Mouse (Mus musculus) limb, embryonic 14.5 days (tissue): ENCODE measurements around the gene Axin1. TPM values are rescaled to one million over a fixed set of nuclear protein-coding genes. Genes with fewer than 3 reads are reported as not detected.

ENCODE experiments used
- ATAC-seq: fragments of 200-750 bp; cut with Nextera tagmentation; 2 replicates; pipeline ENCODE4 v1.8.0; 2017; ENCODE audit warnings: low read depth, moderate number of reproducible peaks, moderate TSS enrichment; ENCODE audit not compliant: low FRiP score
- DNase-seq: peaks from one replicate; pipeline ENCODE4 v3.0.0-alpha.2; 2015; ENCODE audit warnings: low spot score
- H3K27ac ChIP-seq: fragments of 300-500 bp; sonication (generic); replicated peaks from 2 replicates; pipeline ENCODE4 v1.5.1; 2014; ENCODE audit warnings: low read depth, mild to moderate bottlenecking, low read length, moderate library complexity, mixed read lengths
- H3K27me3 ChIP-seq: fragments of 300-500 bp; sonication (generic); 2 replicates; pipeline ENCODE4 v1.6.1; 2014; ENCODE audit warnings: low read length, mixed read lengths; ENCODE audit not compliant: control insufficient read depth, insufficient read depth
- H3K36me3 ChIP-seq: fragments of 300-500 bp; sonication (generic); 2 replicates; pipeline ENCODE4 v1.6.1; 2014; ENCODE audit warnings: mild to moderate bottlenecking, low read length, moderate library complexity, mixed read lengths; ENCODE audit not compliant: control insufficient read depth, insufficient read depth
- H3K4me1 ChIP-seq: fragments of 300-500 bp; sonication (generic); 2 replicates; pipeline ENCODE4 v1.6.1; 2014; ENCODE audit warnings: antibody characterized with exemption, low read length, mixed read lengths; ENCODE audit not compliant: control insufficient read depth, insufficient read depth
- H3K4me2 ChIP-seq: fragments of 300-500 bp; sonication (generic); replicated peaks from 2 replicates; pipeline ENCODE4 v1.6.1; 2014; ENCODE audit warnings: low read depth, mild to moderate bottlenecking, low read length, moderate library complexity; ENCODE audit not compliant: severe bottlenecking
- H3K4me3 ChIP-seq: fragments of 300-500 bp; sonication (generic); replicated peaks from 2 replicates; pipeline ENCODE4 v1.5.1; 2014; ENCODE audit warnings: low read length
- H3K9ac ChIP-seq: fragments of 300-500 bp; sonication (generic); 2 replicates; pipeline ENCODE4 v1.6.1; 2014; ENCODE audit warnings: mild to moderate bottlenecking, low read depth, low read length, moderate library complexity; ENCODE audit not compliant: severe bottlenecking
- H3K9me3 ChIP-seq: fragments of 300-500 bp; sonication (generic); 2 replicates; pipeline ENCODE4 v1.6.1; 2016; ENCODE audit warnings: low read length; ENCODE audit not compliant: control insufficient read depth
- POLR2A ChIP-seq: fragments of 200-500 bp; IDR thresholded peaks from 2 replicates; pipeline ENCODE4 v1.8.0; 2012; ENCODE audit warnings: inconsistent platforms, mild to moderate bottlenecking, moderate library complexity, borderline replicate concordance; ENCODE audit not compliant: insufficient read depth, insufficient read length; ENCODE audit errors: extremely low read depth
- WGBS: fragments of 180-500 bp; shearing (Covaris S2); extraction: QIAGEN DNeasy Blood & Tissue Kit; methylation state at CpG from one replicate; pipeline ENCODE4 v1.1.7; 2014; 5-methylcytosine and 5-hydroxymethylcytosine counted together
- polyA plus RNA-seq, 2 experiments: library from polyadenylated mRNA; depleted of rRNA in 1 of 2; stranded (reverse) in 1 of 2; unstranded in 1 of 2; fragments of >200 nt; fragmentation: Nextera tagmentation in 1 of 2; extraction: Ambion mirVana in 1 of 2; gene quantifications; 2 replicates each; pipeline versions ENCODE4 v1.2.1 to v1.2.3; 2012 to 2014

The Axin1 gene
- polyA plus RNA-seq, 2 experiments, result 22.3 to 36.1 TPM

- DNase-seq (no peak), ATAC-seq (no peak)
- H3K9ac ChIP-seq, result no peak overlapping the region
- H3K4me3 ChIP-seq, result no peak overlapping the region
- H3K36me3 ChIP-seq, result peaks cover 24% of the 10 kb centered on the region
- no peaks in the 10 kb centered on the region for H3K27me3 ChIP-seq
- no peak overlapping the region for H3K27ac ChIP-seq
- WGBS, result 65% methylated on average over 5 of the region's 5 CpGs
- H3K9me3 ChIP-seq, result no peaks in the 10 kb centered on the region
- H3K4me2 ChIP-seq, result no peak overlapping the region
- TF ChIP-seq POLR2A, result no peak
- peaks cover 8% of the 10 kb centered on the region for H3K4me1 ChIP-seq
These were observed 15.9 kb upstream of the Axin1 start for GRCm38 (mm10) chr17:26122431-26123140.

- H3K27me3 ChIP-seq, result no peaks in the 10 kb centered on the region
- peak within 1 kb of the TSS; percentile 80 for H3K9ac ChIP-seq
- H3K27ac ChIP-seq, result no peak within 1 kb of the TSS
- ATAC-seq (peak; percentile 93), DNase-seq (peak; percentile 98)
- H3K4me2 ChIP-seq, result peak within 1 kb of the TSS; percentile 77
- 1% methylated on average over 32 of the region's 32 CpGs for WGBS
- peaks cover 8% of the 10 kb centered on the region for H3K4me1 ChIP-seq
- peak; percentile 96 for TF ChIP-seq POLR2A
- H3K36me3 ChIP-seq, result peaks cover 30% of the 10 kb centered on the region
- peak within 1 kb of the TSS; percentile 93 for H3K4me3 ChIP-seq
- no peaks in the 10 kb centered on the region for H3K9me3 ChIP-seq
These were observed 15.2 kb upstream of the Axin1 start, which contains the start of gene Mrpl28 for GRCm38 (mm10) chr17:26123267-26123684. TSS of gene Mrpl28 (plus strand) at chr17:26123500.

GRCm38 (mm10) chr17:26124560-26124959, 13.9 kb upstream of the Axin1 start:
- TF ChIP-seq POLR2A, result no peak
- Histone ChIP-seq H3K4me1 (peaks cover 8% of the 10 kb centered on the region), H3K4me2 (peak overlapping the region; percentile 77), H3K36me3 (peaks cover 41% of the 10 kb centered on the region), H3K27me3 (no peaks in the 10 kb centered on the region), H3K4me3 (peak overlapping the region; percentile 93), H3K9ac (peak overlapping the region; percentile 80; the same call in 1 of the 2 replicates), H3K27ac (no peak overlapping the region), H3K9me3 (no peaks in the 10 kb centered on the region)
- 87% methylated on average over 7 of the region's 7 CpGs for WGBS
- ATAC-seq (no peak), DNase-seq (no peak)

GRCm38 (mm10) chr17:26125226-26125625, 13.3 kb upstream of the Axin1 start:
- no peak overlapping the region for H3K4me3 ChIP-seq
- H3K27ac ChIP-seq, result no peak overlapping the region
- H3K36me3 ChIP-seq, result peaks cover 47% of the 10 kb centered on the region
- no peak for ATAC-seq
- TF ChIP-seq POLR2A, result no peak
- no peak overlapping the region for H3K4me2 ChIP-seq
- H3K9me3 ChIP-seq, result no peaks in the 10 kb centered on the region
- H3K4me1 ChIP-seq, result peaks cover 8% of the 10 kb centered on the region
- no peak overlapping the region for H3K9ac ChIP-seq
- DNase-seq, result no peak
- 88% methylated on average over 10 of the region's 10 CpGs for WGBS
- H3K27me3 ChIP-seq, result no peaks in the 10 kb centered on the region

DNA sequence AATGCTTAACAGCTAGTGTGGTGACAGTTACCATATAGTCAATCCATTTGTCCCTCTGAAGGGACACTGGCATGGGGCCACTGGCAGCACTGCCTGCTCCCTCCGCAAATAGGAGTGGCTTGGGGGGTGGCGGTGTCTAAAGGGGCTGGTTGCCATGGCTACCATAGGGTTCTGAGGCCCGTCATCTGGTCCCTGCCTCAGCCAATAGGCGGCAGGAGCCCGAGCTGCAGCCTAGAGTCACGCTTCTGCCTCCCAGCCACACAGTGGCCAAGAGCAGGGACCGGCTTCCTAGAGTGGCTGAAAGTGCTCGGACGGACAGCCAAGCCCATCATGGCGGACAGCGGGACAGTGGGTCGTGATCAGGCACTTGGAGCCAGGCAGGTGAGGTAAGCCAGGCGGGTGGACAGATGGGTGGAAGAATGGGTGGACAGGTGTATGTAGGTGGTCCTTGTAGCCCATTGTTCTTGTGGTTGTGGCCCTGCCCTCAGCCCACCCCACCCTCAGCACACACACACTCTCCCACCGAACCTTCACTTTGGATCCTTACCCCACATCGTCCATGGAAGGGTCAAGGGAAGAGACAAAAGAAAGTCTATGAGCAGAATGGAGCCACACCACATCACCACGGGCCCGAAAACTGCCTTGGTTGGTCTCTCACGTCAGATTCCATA, 7.3 kb upstream of the Axin1 start:
- TF ChIP-seq POLR2A, result no peak
- no peak overlapping the region for H3K27ac ChIP-seq
- H3K4me1 ChIP-seq, result no peaks in the 10 kb centered on the region
- no peaks in the 10 kb centered on the region for H3K9me3 ChIP-seq
- no peak overlapping the region for H3K4me3 ChIP-seq
- peaks cover 56% of the 10 kb centered on the region for H3K36me3 ChIP-seq
- H3K9ac ChIP-seq, result no peak overlapping the region
- no peaks in the 10 kb centered on the region for H3K27me3 ChIP-seq
- WGBS, result 79% methylated on average over 18 of the region's 18 CpGs
- H3K4me2 ChIP-seq, result no peak overlapping the region
- no peak for DNase-seq
- ATAC-seq, result no peak
